Mouse (Mus musculus) frontal cortex, postnatal 10 days (tissue): ENCODE results near the gene Hspb1.

Experiments
- DNase-seq, 2 experiments: peaks; one replicate each; pipeline ENCODE4 v3.0.0; 2022; ENCODE audit warnings: low spot score in 2 of 2, mixed read lengths in 1 of 2

The Hspb1 gene

DNA sequence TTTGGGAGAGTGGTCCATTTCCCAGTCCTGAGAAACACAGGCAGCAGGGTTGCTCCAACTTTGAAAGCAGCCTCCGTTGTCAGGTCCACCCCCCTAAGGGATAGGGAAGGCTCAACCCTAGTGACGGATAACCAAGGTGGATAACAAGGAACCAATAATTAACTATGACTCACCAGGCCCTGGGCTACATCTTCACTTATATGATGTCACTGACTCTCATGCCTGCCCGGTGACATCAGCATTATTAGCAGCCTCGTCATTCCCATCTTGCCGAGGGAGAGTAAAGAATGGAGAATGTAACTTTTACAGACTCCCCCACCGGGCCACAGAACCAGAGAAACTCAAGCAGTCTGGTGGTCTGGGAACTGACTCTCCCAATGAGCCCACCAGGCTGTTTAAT, 3.1 kb upstream of the Hspb1 start:
- no peak for DNase-seq

DNA sequence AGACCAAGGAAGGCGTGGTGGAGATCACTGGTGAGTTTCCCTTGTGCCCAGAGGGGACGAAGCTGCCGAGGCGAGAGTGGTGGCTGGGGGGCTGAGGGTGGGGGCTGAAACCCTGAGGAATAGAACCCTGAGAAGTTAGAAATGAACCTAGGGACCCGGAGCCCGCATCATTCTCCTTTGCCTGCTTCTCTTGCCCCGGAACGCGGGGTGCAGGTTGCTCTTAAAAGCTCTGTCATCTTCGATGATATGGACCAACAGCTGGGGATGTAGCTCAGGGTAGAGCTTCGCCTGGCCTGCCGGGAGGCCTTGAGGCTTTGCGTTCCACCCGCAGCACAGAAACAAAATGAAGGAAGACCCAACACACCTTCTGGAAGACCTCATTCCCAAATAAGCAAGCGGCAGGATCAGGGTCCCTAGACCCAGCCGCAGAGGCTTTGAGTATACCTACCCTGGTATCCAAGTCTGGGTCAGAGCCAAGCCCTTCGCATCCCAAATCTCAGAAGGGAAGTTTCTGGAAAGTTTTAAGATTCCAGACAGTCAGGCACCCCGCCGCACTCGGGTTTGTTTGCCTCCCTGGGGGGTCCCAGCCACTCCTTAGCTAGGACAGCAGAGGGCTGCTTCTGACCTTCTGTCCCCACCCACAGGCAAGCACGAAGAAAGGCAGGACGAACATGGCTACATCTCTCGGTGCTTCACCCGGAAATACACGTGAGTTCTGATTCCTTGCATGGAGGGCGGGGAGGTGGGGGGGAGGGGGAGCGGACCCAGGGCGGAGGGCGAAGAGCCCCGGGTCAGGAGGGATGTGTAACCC, 891 bp downstream of the Hspb1 start:
- no peak for DNase-seq

DNA sequence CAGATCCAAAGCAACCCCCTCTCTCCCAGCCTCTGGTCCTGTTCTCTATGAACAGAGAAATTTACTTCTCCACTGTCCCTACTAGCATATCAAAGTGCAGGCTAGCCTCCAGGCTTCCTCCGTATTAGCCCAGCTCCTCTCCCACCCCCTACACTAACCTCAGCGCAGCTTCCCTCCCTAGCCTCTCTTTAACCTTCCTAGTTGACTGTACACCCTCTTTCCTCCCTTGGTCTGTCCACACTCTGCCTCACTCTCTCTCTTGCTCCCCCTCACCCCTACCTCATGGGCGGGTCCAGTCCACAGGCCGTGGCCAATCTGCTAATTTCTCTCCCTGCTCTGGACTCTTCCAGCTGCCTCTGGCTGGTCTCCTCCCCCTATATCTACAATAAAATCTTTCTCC, 2.6 kb downstream of the Hspb1 start:
- DNase-seq = no peak

DNA sequence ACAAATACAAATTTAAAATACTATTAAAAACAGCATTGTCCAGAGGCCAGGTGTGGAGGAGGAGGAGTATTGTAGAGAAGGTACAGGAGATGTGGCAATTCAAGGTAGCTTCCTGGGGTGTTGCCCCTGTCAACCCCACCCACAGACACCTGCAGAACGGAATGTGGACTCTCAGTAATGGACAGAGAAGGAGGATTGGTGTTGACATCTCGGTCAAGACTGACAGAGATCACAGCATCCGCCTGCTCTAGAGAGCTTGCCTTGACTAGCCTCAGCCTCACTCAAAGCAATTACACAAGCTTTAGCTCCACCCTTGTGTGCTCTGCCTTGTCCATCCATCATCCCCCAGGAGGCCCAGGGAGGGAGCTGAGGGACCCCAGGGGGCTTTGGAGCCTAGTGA, 3.2 kb downstream of the Hspb1 start:
- no peak for DNase-seq

DNA sequence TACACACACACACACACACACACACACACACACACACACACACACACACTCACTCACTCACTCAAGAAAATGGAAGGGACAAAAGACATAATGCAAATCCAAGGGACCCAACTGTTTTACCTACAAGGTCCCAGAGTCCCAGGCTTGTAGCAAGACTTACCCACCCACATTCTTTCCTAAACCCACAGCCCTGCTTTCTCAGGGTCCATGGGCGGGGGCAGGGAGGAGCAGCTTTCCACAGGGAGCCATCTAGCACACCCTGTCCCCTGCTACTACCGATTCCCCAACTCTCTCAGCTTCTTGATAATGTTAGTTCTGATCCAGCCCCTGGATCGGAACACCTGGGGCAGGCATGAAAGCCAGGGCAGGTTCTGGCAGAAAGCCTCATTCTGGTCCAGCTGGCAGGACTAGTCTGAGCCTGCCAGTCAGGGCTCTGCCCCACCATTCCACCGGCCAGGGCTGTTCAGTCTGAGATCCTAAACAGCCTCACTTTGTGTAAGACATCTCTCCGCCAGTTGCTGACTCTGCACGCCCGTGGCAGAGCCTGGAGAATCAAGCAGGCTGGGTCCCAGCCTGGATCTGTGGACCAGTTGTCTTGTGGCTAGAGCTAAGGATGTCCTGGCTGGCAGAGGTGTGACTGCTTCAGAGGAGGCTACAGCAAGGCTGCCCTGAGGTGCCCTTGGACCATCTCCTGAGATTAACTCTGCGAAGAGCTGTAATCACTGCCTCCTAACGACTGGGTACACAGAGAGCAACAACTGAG, 5.1 kb downstream of the Hspb1 start:
- no peak for DNase-seq

DNA sequence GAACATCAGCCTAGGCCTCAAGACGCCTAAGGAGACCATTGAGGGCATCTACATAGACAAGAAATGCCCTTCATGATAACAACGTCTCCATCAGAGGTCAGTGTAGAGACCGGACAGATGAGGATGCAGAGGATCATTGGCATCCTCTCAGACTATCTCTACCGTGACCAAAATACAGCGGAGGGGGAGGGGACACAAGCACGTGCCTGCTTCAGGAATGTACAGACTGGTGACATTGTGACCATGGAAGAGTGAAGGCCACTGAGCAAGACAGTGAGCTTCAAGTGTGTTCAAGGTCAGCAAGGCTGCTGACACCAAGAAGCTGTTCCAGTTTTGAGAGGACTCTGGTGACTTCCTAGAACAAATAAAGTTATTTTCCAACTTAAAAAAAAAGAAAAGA, 7.2 kb downstream of the Hspb1 start:
- DNase-seq = no peak

DNA sequence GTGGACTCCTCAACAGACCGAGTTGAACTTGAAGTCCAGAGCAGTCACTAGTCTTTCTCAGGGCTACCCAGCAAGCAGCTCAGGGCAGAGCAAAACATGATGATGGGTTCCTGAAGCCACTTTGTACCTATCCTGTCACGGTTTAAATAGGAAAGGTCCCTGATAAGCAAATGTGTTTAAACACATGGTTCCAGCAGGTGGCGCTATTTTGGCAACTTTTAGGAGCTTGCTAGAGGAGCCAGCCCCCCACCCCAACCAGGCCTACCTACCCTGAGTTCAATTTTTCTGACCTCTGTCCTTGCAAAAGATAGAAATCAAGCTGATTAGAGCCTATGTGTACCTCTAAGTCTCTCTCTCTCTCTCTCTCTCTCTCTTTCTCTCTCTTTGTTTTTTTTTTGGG, 10.3 kb downstream of the Hspb1 start:
- no peak for DNase-seq

DNA sequence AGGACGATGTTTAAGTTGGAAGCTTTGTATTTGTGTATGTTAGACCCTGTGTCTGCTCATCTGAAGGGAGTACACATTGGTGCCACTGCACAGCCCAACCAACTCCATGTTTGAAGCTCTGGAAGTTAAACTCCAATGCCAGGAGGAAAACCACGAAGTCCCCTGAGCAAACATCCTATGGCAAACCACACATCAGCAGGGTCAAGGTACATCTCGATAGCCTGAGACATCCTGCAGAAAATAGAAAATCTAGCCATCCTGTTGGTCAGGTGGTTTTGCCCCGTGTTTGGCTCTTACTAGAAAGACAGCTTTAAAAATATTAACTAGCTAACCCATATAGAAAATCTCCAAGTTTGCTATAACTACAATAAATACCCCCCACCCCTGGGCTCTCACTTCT, 11.3 kb downstream of the Hspb1 start:
- no peak for DNase-seq

DNA sequence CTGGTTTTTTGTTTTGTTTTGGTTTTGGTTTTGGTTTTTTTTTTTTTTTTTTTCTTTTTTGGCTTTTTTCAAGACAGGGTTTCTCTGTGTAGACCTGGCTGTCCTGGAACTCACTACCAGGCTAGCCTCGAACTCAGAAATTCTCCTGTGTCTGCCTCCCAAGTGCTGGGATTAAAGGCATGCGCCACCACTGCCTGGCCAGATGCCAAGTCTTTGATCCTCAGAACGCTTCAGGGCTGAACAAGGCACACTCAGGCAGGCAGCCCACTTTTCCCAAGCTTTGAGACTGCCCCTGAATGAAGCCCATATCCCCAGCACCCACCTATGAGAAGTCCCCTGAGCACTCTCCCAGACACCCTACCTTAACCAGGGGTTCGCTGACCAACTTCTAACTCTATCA, 12.1 kb downstream of the Hspb1 start:
- DNase-seq = no peak

DNA sequence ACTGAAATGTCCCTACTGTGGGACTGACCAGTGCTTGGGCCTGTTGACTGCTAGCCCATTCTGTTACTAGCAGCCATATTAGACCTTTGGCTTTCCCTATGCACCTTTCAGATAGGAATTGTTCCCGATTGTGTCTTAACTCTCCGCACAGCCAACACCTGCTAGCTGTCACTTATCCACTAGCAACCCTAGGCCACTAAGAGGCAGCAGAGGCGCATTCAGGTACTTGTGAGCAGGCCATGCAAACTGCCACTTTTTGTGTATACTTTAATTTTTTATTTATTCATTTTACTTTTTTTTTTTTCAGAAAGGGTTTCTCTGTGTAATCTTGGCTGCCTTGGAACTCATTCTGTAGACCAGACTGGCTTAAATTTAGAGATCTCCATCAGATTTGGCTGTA, 13.0 kb downstream of the Hspb1 start:
- DNase-seq = no peak

DNA sequence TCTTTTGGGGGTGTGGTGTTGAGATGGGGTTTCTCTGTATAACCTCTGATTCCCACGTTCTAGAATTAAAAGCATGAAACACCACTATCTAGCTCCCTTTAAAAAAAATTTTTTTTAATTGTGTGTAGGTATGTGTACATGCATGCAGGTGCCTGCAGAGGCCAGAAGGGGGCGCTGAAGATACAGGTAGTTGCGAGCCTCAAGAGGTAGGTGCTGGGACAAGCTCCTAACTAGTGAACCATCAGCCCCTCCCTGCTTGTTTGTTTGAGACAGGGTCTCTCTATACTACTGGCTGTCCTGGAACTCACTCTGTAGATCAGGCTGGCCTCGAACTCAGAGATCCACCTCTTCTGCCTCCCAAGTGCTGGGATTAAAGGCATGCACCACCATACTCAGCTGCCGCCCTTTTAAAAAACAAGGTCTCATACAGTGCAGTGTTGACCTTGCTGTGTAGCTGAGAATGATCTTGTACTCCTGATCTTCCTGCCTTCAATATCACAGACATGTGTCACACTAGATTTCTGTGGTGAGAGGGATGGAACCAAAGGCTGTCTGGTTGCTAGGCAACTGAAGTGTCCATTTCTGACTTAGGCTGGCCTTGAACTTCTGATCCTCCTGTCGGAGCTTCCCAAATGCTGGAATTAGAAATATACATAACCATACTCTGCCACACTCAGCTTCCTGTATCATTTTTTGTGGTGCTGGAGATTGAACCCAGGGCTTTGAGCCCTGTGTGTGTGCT, 13.8 kb downstream of the Hspb1 start:
- no peak for DNase-seq

DNA sequence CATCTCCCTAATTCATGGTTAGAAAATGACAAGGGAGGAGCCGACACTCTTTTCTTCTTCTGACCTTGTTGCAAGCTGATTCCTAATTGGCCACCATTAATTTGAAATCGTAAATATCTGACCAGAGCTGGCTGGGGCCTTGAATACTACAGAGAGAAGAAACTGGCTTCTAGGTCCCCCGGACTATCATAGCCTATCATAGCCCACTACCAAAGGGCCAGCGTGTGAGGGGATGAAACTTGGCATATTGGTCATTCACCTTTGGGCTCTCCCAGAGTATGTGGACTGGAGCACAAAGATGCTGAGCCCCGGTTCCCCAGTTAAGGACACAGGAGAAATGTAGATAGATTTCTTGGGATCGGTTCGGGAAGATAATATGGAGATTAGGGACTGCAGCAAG, 15.3 kb downstream of the Hspb1 start:
- no peak for DNase-seq

DNA sequence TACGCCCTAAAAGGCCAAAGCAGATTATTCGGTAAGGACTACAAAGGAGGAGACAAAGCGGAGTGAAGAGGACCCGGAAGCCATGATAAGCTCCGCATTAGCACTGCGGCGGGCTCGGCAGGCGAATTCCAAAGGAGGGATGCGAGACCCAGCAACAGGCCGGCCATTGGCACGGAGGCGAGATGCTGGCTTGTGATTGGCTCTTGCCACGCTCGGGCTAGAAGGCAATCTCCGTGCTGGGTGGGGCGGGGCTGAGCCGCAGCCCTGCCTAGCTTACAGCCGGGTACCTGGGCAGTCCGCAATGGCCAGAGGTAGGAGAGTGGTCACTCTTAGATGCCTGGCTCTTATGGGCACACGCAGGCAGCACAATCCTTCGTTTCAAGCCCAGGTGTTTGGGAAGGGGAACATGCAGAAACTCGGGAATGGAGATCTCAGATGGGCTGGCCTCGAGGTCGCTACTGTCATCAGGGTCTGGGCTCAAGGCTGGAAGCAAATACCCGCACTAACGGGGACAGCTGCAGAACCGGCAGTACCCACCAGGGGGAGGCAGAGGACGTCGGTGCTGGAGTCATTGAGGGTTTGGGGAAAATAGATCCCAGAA, 15.9 kb downstream of the Hspb1 start:
- peak; percentile 88 to 89 for DNase-seq

DNA sequence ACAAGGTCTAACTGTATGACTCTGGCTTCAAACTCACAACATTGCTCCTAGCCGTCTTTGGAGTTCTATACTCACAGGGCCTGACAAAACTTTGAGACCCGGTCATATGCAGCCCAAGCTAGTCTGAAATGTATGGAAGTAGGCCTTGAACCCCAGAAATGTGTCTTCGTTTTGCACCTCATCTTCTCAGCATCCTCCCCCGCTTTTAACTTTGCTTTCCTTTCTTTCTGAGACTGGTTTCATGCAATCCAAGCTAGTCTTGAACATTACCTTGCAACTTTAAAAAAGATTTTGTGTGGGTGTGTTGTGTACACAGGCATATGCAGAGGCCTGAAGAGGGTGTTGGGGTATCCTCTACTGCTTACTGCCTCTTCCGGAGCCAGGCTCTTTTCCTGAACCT, 16.5 kb downstream of the Hspb1 start:
- no peak for DNase-seq

DNA sequence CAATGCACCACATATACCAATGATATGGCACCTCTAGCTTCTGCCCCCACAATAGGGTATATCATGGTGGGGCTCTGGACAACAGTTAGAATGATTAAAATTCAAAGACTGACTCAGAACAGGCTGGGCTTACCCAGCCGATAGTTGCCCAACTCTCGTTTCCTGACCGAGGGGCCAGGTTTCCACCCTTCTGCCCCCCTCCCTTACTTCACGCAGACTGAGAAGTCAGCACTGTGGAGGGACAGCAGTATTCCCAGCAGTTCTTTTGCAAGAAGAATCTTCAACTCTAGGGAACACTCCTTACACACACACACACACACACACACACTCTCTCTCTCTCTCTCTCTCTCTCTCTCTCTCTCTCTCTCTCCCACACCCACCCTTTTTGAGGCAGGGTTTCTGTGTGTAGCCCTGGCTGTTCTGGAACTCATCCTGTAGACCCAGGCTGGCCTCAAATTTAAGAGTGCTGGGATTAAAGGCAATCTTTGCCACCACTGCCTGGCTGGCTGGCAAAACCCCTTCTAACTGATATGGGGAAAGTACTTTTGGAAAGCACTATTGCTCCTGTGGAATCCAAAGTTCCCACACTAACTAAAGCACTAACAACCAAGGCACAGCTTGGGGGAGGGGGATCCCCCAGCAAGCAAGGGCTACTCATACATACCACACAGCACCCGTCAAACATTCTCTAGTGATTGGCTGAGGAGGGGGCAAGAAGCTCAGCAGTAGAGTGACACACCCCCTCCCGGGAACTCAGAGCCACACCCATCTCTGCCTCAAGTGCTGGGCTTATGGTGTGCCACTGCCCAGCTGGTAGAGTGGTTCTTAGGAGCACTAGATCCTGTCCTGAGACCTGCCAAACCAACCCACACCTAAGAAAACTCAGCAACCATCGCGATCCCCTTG, 17.9 kb downstream of the Hspb1 start:
- no peak for DNase-seq

DNA sequence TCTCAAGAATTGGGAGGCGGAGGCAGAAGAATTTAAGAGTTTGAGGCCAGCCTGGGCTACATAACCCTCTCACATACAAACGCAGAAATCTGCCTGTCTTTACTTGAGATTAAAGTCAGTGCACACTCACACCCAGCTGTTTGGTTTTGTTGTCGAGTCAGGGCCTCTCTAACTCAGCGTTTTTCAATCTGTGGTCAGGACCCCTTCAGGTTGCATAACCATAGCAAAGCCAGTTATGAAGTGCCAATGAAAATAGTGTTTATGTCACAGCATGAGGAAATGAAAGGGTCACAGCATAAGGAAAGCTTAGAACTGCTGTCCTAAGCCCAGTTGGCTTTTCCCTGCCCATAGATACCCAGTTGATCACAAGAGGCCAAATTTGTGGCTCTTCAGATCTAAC, 19.1 kb downstream of the Hspb1 start:
- no peak for DNase-seq

DNA sequence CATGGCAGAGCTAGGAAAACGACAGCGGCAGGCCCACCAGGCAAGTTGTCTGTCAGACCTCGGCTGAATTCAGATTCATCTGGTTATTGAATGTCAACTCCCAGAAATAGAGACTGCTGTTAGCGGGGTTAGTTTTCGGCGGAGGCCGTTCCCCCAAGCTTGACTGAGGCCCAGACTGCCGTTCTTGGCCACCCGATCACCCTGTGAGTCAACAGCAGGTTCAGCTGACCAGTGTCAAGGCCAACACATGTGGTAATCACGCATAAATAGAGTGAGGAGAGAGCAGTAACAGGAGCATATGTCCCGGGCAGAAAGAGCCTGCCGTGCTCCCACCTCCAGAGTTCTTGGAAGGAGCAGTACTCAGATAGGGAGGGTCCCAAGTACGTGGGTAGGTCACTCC, 19.5 kb downstream of the Hspb1 start:
- DNase-seq = no peak

DNA sequence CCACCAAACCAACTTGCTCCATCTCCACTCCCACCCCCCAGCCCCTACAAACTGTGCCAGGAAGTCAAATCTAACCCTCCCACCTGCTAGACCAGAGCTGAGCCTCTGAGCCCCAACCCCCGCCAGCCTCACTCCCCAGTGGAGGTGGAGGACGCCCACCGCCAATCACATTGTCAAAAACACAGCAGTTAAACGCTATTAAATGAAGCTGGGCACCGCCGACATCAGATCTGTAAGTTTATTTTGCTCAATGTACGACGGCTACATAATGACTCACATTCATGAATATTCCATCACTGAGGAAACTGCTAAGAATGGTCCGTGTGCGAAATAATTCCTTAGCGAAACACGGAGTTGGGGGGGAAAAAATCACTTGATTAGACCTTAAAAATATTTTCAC, 20.5 kb downstream of the Hspb1 start:
- no peak for DNase-seq

DNA sequence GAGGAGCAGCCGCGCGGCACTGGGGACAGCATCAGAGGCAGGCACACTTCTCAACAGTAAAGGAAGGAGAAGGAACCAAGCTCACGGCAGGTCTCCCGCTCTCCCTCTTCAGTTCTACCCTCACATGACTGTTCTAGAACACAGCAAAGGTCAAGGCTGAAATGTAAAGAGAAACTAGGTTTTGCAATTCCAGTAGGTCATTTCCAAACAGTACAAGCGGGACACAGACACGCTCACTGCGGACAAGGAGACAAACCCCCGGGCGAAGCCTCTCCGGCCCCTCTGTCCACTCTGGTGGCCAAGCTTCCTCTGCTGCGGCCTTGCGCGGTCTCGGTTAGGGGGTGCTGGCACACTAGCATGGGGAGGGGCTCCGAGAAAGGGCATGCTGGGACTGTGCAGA, 21.3 kb downstream of the Hspb1 start:
- no peak for DNase-seq

DNA sequence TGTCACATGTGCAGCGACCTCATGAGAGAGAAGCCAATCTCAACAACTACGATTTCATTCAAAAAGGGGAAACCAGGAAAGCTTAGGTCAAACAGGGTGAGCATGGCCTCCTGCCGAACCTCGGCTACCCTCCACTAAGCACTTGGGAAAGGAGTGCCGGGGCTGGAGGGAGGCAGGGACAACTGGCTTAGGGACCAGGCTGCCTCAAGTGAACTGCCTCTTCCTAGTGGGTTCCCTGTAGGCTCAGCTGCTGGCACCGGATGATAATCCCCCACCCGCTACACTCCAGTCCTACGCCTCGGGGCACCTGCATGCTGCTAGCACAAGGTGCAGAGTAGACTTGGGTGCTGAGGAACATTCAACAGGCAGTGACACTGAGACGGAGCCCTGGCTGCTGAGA, 21.9 kb downstream of the Hspb1 start:
- DNase-seq = no peak

DNA sequence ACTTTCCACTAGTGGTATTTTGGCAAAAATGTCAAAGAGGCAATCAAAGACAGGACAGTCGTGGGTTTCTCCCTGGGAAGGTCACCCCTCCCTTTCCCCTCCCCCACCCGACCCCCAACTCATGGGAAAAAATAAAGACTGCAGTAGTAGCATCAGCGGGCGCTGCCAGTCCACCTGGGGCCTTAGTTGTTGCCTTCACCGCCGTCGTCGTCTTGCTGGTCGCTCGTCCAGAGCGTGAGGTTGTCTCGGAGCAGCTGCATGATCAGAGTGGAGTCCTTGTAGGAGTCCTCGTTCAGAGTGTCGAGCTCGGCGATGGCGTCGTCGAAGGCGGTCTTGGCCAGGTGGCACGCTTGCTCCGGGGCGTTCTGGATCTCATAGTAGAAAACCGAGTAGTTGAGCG, 23.1 kb downstream of the Hspb1 start:
- DNase-seq = no peak
